Mouse (Mus musculus) stomach, postnatal 0 days (tissue): ENCODE measurements around the gene Gpx8. TPM values are rescaled to one million over a fixed set of nuclear protein-coding genes. Genes with fewer than 3 reads are reported as not detected.

Experiments
- ATAC-seq: fragments of 200-750 bp; cut with Nextera tagmentation; 2 replicates; pipeline ENCODE4 v1.8.0; 2017; ENCODE audit not compliant: low FRiP score, low TSS enrichment
- DNase-seq: peaks from one replicate; pipeline ENCODE4 v3.0.0-alpha.2; 2016; ENCODE audit warnings: low spot score
- H3K27ac ChIP-seq: fragments of 300-500 bp; sonication (generic); replicated peaks from 2 replicates; pipeline ENCODE4 v1.5.1; 2014; ENCODE audit warnings: mild to moderate bottlenecking, control low read depth
- H3K27me3 ChIP-seq: fragments of 300-500 bp; sonication (generic); 2 replicates; pipeline ENCODE4 v1.6.1; 2014; ENCODE audit warnings: low read length; ENCODE audit not compliant: control insufficient read depth, insufficient read depth
- H3K36me3 ChIP-seq: fragments of 300-500 bp; sonication (generic); 2 replicates; pipeline ENCODE4 v1.6.1; 2014; ENCODE audit warnings: low read length, mixed read lengths; ENCODE audit not compliant: control insufficient read depth, insufficient read depth
- H3K4me1 ChIP-seq: fragments of 300-500 bp; sonication (generic); replicated peaks from 2 replicates; pipeline ENCODE4 v1.6.1; 2014; ENCODE audit warnings: antibody characterized with exemption; ENCODE audit not compliant: control insufficient read depth, insufficient read depth
- H3K4me2 ChIP-seq: fragments of 300-500 bp; sonication (generic); replicated peaks from 2 replicates; pipeline ENCODE4 v1.6.1; 2014; ENCODE audit warnings: low read depth, mild to moderate bottlenecking, control low read depth, moderate library complexity
- H3K4me3 ChIP-seq: fragments of 300-500 bp; sonication (generic); 2 replicates; pipeline ENCODE4 v1.5.1; 2014; ENCODE audit warnings: low read depth, low read length, control low read depth
- H3K9ac ChIP-seq: fragments of 300-500 bp; sonication (generic); 2 replicates; pipeline ENCODE4 v1.6.1; 2014; ENCODE audit warnings: mild to moderate bottlenecking, low read length, control low read depth, mixed read lengths
- H3K9me3 ChIP-seq: fragments of 300-500 bp; sonication (generic); 2 replicates; pipeline ENCODE4 v1.6.1; 2016; ENCODE audit warnings: low read length; ENCODE audit not compliant: control insufficient read depth
- CTCF ChIP-seq: IDR thresholded peaks from 2 replicates; pipeline ENCODE4 v1.5.1; 2016; ENCODE audit warnings: antibody characterized with exemption, low read depth, mild to moderate bottlenecking, moderate library complexity
- EP300 ChIP-seq: optimal IDR thresholded peaks from 2 replicates; pipeline ENCODE3; 2016; ENCODE audit warnings: antibody characterized with exemption
- WGBS: fragments of 180-500 bp; shearing (Covaris S2); extraction: QIAGEN DNeasy Blood & Tissue Kit; methylation state at CpG from one replicate; pipeline ENCODE4 v1.1.7; 2014; 5-methylcytosine and 5-hydroxymethylcytosine counted together
- polyA plus RNA-seq: library from polyadenylated mRNA; unstranded; fragments of >200 nt; fragmentation: Nextera tagmentation; extraction: Ambion mirVana; gene quantifications from 2 replicates; pipeline ENCODE4 v1.2.1, GENCODE M21; 2015

The Gpx8 gene
- polyA plus RNA-seq, 1 experiment from 2014 or later, result 104 TPM

GRCm38 (mm10) chr13:113079021-113079420 lies 32.8 kb upstream of the Gpx8 start:
- H3K9ac ChIP-seq, result no peak overlapping the region
- H3K36me3 ChIP-seq, result no peaks in the 10 kb centered on the region
- no peaks in the 10 kb centered on the region for H3K4me1 ChIP-seq
- TF ChIP-seq CTCF, result no peak
- TF ChIP-seq EP300, result no peak
- H3K4me2 ChIP-seq, result no peak overlapping the region
- H3K27me3 ChIP-seq, result no peaks in the 10 kb centered on the region
- no peak for ATAC-seq
- DNase-seq, result no peak
- no peak overlapping the region for H3K4me3 ChIP-seq
- no peaks in the 10 kb centered on the region for H3K9me3 ChIP-seq
- WGBS, result 83% methylated on average over 9 of the region's 9 CpGs
- H3K27ac ChIP-seq, result no peak overlapping the region

- Histone ChIP-seq H3K9me3 (no peaks in the 10 kb centered on the region), H3K4me3 (no peak overlapping the region), H3K4me1 (no peaks in the 10 kb centered on the region), H3K4me2 (no peak overlapping the region), H3K27me3 (no peaks in the 10 kb centered on the region), H3K36me3 (no peaks in the 10 kb centered on the region), H3K9ac (no peak overlapping the region), H3K27ac (no peak overlapping the region)
- WGBS, result 82% methylated on average over 9 of the region's 9 CpGs
- TF ChIP-seq EP300 (no peak), CTCF (no peak)
- ATAC-seq (no peak), DNase-seq (no peak)
These were observed 18.3 kb upstream of the Gpx8 start for GRCm38 (mm10) chr13:113064542-113064941.

GRCm38 (mm10) chr13:113061746-113062145 lies 15.5 kb upstream of the Gpx8 start:
- Histone ChIP-seq H3K27ac (no peak overlapping the region), H3K36me3 (no peaks in the 10 kb centered on the region), H3K27me3 (no peaks in the 10 kb centered on the region), H3K9me3 (no peaks in the 10 kb centered on the region), H3K4me3 (no peak overlapping the region), H3K9ac (no peak overlapping the region), H3K4me2 (no peak overlapping the region), H3K4me1 (no peaks in the 10 kb centered on the region)
- DNase-seq, result no peak
- WGBS, result 87% methylated on average over 6 of the region's 6 CpGs
- TF ChIP-seq EP300 (no peak), CTCF (no peak)
- ATAC-seq, result no peak

GRCm38 (mm10) chr13:113055826-113056225 lies 9.6 kb upstream of the Gpx8 start:
- Histone ChIP-seq H3K27me3 (no peaks in the 10 kb centered on the region), H3K4me1 (no peaks in the 10 kb centered on the region), H3K9ac (no peak overlapping the region), H3K36me3 (no peaks in the 10 kb centered on the region), H3K4me2 (no peak overlapping the region), H3K4me3 (no peak overlapping the region), H3K9me3 (no peaks in the 10 kb centered on the region), H3K27ac (no peak overlapping the region)
- DNase-seq (no peak), ATAC-seq (no peak)
- TF ChIP-seq EP300 (no peak), CTCF (peak; percentile 65)
- WGBS, result 39% methylated on average over 8 of the region's 8 CpGs

GRCm38 (mm10) chr13:113054230-113054629 lies 8.0 kb upstream of the Gpx8 start:
- H3K4me1 ChIP-seq, result no peaks in the 10 kb centered on the region
- H3K4me3 ChIP-seq, result no peak overlapping the region
- no peak overlapping the region for H3K4me2 ChIP-seq
- no peak for ATAC-seq
- no peak for DNase-seq
- 93% methylated on average over 8 of the region's 8 CpGs for WGBS
- no peak overlapping the region for H3K27ac ChIP-seq
- H3K9me3 ChIP-seq, result no peaks in the 10 kb centered on the region
- no peaks in the 10 kb centered on the region for H3K27me3 ChIP-seq
- no peaks in the 10 kb centered on the region for H3K36me3 ChIP-seq
- no peak overlapping the region for H3K9ac ChIP-seq
- TF ChIP-seq EP300, result no peak
- TF ChIP-seq CTCF, result no peak

- Histone ChIP-seq H3K36me3 (no peaks in the 10 kb centered on the region), H3K9me3 (no peaks in the 10 kb centered on the region), H3K27ac (no peak overlapping the region), H3K4me1 (no peaks in the 10 kb centered on the region), H3K27me3 (no peaks in the 10 kb centered on the region), H3K4me3 (no peak overlapping the region), H3K4me2 (no peak overlapping the region), H3K9ac (no peak overlapping the region)
- DNase-seq, result no peak
- no peak for TF ChIP-seq EP300
- TF ChIP-seq CTCF, result peak; percentile 35; the same call in 1 of the 2 replicates
- no peak for ATAC-seq
- 63% methylated on average over 3 of the region's 3 CpGs for WGBS
These were observed 1.4 kb upstream of the Gpx8 start for GRCm38 (mm10) chr13:113047647-113048046.

GRCm38 (mm10) chr13:113047018-113047417 lies 808 bp upstream of the Gpx8 start:
- TF ChIP-seq EP300 (no peak), CTCF (no peak)
- DNase-seq, result no peak
- Histone ChIP-seq H3K4me1 (no peaks in the 10 kb centered on the region), H3K4me2 (peak overlapping the region; percentile 57; the same call in 1 of the 2 replicates), H3K9me3 (no peaks in the 10 kb centered on the region), H3K27ac (no peak overlapping the region), H3K36me3 (no peaks in the 10 kb centered on the region), H3K4me3 (no peak overlapping the region), H3K9ac (no peak overlapping the region), H3K27me3 (no peaks in the 10 kb centered on the region)
- ATAC-seq, result peak; percentile 31; the same call in 1 of the 2 replicates
